ENCODE assay signal across 13 mouse cellular contexts in the genomic region with DNA sequence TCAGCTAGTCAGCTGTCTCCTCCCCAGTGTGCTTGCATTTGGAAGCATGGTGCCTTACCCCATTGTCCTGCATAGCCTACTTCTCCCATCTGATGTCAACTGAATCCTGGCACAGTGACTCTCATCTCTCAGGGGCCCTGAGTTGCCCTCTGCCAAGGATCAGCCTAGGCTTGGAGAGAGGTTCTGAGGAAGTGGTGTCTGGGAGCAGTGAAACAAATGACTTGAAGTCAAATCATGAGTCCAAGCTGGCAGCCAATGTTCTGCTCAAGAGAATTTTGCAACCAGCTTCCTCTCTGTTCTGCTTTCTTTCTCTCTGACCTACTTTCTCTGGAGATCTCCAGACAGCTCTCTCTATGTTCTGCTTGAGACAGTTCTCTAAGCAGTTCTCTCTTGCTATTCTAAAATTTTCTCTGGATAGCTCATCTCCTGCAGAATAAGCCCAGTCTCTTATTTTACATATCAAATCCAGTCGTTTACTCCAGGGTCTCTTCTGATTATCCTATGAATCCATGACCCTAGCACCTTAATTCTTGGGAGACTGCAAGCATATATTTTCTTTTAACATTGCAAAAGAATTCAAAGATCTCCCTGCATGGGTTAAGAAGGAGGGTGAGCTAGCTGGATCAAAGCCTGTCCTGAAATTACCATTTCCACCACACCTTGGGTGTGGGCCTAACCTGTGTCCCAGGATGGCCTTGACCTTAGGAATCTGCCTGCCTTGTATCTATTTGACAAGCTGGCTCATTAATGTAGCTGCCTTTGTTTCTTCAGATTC.
DNase-seq lines count a peak whose midpoint lies in the region; ATAC-seq lines count a peak whose summit lies in the region.
"Had no signal": no experiment of that assay in that cellular context is flagged by ENCODE, and none has a peak within 500 bp of the region (broad histone marks: within the 10 kb centered on the region; RNA-seq: fewer than 3 reads in every experiment).

No protein-coding gene starts in this region.

- peak; percentile 35 to 68 for DNase-seq in heart, adult 18-20 months
- DNase-seq in heart, embryonic 10.5 days (ENCODE audit: low spot score), result no peak
- DNase-seq in ovary, adult 18-20 months (ENCODE audit: low spot score), result peak; percentile 3
- no peak for DNase-seq in ovary, postnatal 10 days (ENCODE audit: low spot score)
- DNase-seq in cerebellum, adult 9-10 months, result peak; percentile 76
- no peak for DNase-seq in spleen, postnatal 36 days (ENCODE audit: low spot score in 2 of 2)
- no peak for DNase-seq in retina, postnatal 1 day
- DNase-seq: kidney, postnatal 4 days; liver, embryonic 13.5 days had no signal

- H3K9ac ChIP-seq in forebrain, embryonic 12.5 days, result no peak overlapping the region
- H3K9ac ChIP-seq: liver, embryonic 13.5 days had no signal

- H3K27ac ChIP-seq in heart, embryonic 10.5 days, result no peak overlapping the region
- no peak overlapping the region for H3K27ac ChIP-seq in forebrain, embryonic 12.5 days
- H3K27ac ChIP-seq: hindbrain, embryonic 10.5 days; liver, embryonic 13.5 days had no signal

- H3K9me3 ChIP-seq in heart, embryonic 10.5 days, result no peaks in the 10 kb centered on the region
- no peaks in the 10 kb centered on the region for H3K9me3 ChIP-seq in forebrain, embryonic 12.5 days
- H3K9me3 ChIP-seq: hindbrain, embryonic 10.5 days; liver, embryonic 13.5 days had no signal

- no peaks in the 10 kb centered on the region for H3K4me1 ChIP-seq in heart, embryonic 10.5 days
- no peaks in the 10 kb centered on the region for H3K4me1 ChIP-seq in forebrain, embryonic 12.5 days
- H3K4me1 ChIP-seq: hindbrain, embryonic 10.5 days; liver, embryonic 13.5 days had no signal

- no peak overlapping the region for H3K4me3 ChIP-seq in heart, embryonic 10.5 days
- no peak overlapping the region for H3K4me3 ChIP-seq in forebrain, embryonic 12.5 days (replicated peaks)
- H3K4me3 ChIP-seq: hindbrain, embryonic 10.5 days; liver, embryonic 13.5 days had no signal

- ATAC-seq in forebrain, embryonic 12.5 days (ENCODE audit: low FRiP score), result no peak
- ATAC-seq: midbrain, embryonic 16.5 days had no signal

- no peaks in the 10 kb centered on the region for H3K36me3 ChIP-seq in heart, embryonic 10.5 days
- H3K36me3 ChIP-seq in forebrain, embryonic 12.5 days (replicated peaks), result no peaks in the 10 kb centered on the region
- H3K36me3 ChIP-seq: hindbrain, embryonic 10.5 days; liver, embryonic 13.5 days had no signal

- 44% methylated on average over 1 of the region's 1 CpGs for WGBS in heart, embryonic 10.5 days
- 44% methylated on average over 1 of the region's 1 CpGs for WGBS in forebrain, embryonic 12.5 days

- H3K4me2 ChIP-seq in forebrain, embryonic 12.5 days, result no peak overlapping the region
- H3K4me2 ChIP-seq: liver, embryonic 13.5 days had no signal

- H3K27me3 ChIP-seq in heart, embryonic 10.5 days (ENCODE audit: insufficient read depth, poor library complexity, severe bottlenecking), result 0 out of 2 replicates have a peak, but pooled peaks cover 4% of the 10 kb centered on the region
- no peaks in the 10 kb centered on the region for H3K27me3 ChIP-seq in forebrain, embryonic 12.5 days
- H3K27me3 ChIP-seq: CH12.LX; liver, embryonic 13.5 days had no signal

Comparison
In these comparisons a context has a peak if more than half of its experiments do, and no peak if none do; other contexts are left out.
1. DNase-seq: peak in heart, adult 18-20 months (2 of 2), ovary, adult 18-20 months (single experiment) and cerebellum, adult 9-10 months (single experiment); none in heart, embryonic 10.5 days (single experiment), ovary, postnatal 10 days (single experiment), spleen, postnatal 36 days (0 of 2) and retina, postnatal 1 day (single experiment).